Mouse (Mus musculus) midbrain, postnatal 0 days (tissue): ENCODE data around the gene Gdap2. TPM values are rescaled to one million over a fixed set of nuclear protein-coding genes. Genes with fewer than 3 reads are reported as not detected.
A peak's percentile ranks its signal among the peaks of the same experiment; 100 is the strongest.

Experiments used
- ATAC-seq: fragments of 200-750 bp; cut with Nextera tagmentation; 2 replicates; pipeline ENCODE4 v1.8.0; 2017; ENCODE audit warnings: moderate number of reproducible peaks, mild to moderate bottlenecking, moderate TSS enrichment, moderate library complexity; ENCODE audit not compliant: low FRiP score
- DNase-seq: peaks from one replicate; pipeline ENCODE4 v3.0.0-alpha.2; 2015; ENCODE audit warnings: low spot score
- H3K27ac ChIP-seq: fragments of 300-500 bp; sonication (generic); 2 replicates; pipeline ENCODE4 v1.5.1; 2014; ENCODE audit warnings: low read depth, mild to moderate bottlenecking, low read length, mixed read lengths
- H3K27me3 ChIP-seq: fragments of 300-500 bp; sonication (generic); 2 replicates; pipeline ENCODE4 v1.6.1; 2014; ENCODE audit warnings: low read length, control low read depth, mixed read lengths; ENCODE audit not compliant: insufficient read depth
- H3K36me3 ChIP-seq: fragments of 300-500 bp; sonication (generic); 2 replicates; pipeline ENCODE4 v1.6.1; 2014; ENCODE audit warnings: low read length, control low read depth, mixed read lengths; ENCODE audit not compliant: insufficient read depth
- H3K4me1 ChIP-seq: fragments of 300-500 bp; sonication (generic); 2 replicates; pipeline ENCODE4 v1.6.1; 2014; ENCODE audit warnings: mild to moderate bottlenecking, control low read depth, antibody characterized with exemption, low read length, mixed read lengths; ENCODE audit not compliant: insufficient read depth
- H3K4me2 ChIP-seq: fragments of 300-500 bp; sonication (generic); 2 replicates; pipeline ENCODE4 v1.6.1; 2014; ENCODE audit warnings: low read depth, mild to moderate bottlenecking, low read length, mixed read lengths; ENCODE audit not compliant: poor library complexity, severe bottlenecking
- H3K4me3 ChIP-seq: fragments of 300-500 bp; sonication (generic); 2 replicates; pipeline ENCODE4 v1.5.1; 2014; ENCODE audit warnings: low read depth, mild to moderate bottlenecking, low read length, moderate library complexity
- H3K9ac ChIP-seq: fragments of 300-500 bp; sonication (generic); replicated peaks from 2 replicates; pipeline ENCODE4 v1.6.1; 2014; ENCODE audit warnings: mild to moderate bottlenecking, low read length, moderate library complexity, mixed read lengths; ENCODE audit not compliant: poor library complexity, severe bottlenecking
- H3K9me3 ChIP-seq: fragments of 300-500 bp; sonication (generic); 2 replicates; pipeline ENCODE4 v1.6.1; 2016; ENCODE audit warnings: low read length, control low read depth
- CTCF ChIP-seq: IDR thresholded peaks from 2 replicates; pipeline ENCODE4 v1.5.1; 2016; ENCODE audit warnings: antibody characterized with exemption, mild to moderate bottlenecking
- WGBS: fragments of 180-500 bp; shearing (Covaris S2); extraction: QIAGEN DNeasy Blood & Tissue Kit; methylation state at CpG from one replicate; pipeline ENCODE4 v1.1.7; 2014; 5-methylcytosine and 5-hydroxymethylcytosine counted together
- polyA plus RNA-seq: library from polyadenylated mRNA; unstranded; fragments of >200 nt; fragmentation: Nextera tagmentation; extraction: Ambion mirVana; gene quantifications from 2 replicates; pipeline ENCODE4 v1.2.1, GENCODE M21; 2015
- total RNA-seq: library from RNA; depleted of rRNA; stranded (reverse); fragments of >200 nt; gene quantifications from 2 replicates; pipeline ENCODE4 v1.2.3, GENCODE M21; 2014; rRNA removed

Gdap2 gene
- total RNA-seq (33.8 and 47.3 TPM in 2 replicates), polyA plus RNA-seq (21.6 and 24.4 TPM in 2 replicates)

DNA sequence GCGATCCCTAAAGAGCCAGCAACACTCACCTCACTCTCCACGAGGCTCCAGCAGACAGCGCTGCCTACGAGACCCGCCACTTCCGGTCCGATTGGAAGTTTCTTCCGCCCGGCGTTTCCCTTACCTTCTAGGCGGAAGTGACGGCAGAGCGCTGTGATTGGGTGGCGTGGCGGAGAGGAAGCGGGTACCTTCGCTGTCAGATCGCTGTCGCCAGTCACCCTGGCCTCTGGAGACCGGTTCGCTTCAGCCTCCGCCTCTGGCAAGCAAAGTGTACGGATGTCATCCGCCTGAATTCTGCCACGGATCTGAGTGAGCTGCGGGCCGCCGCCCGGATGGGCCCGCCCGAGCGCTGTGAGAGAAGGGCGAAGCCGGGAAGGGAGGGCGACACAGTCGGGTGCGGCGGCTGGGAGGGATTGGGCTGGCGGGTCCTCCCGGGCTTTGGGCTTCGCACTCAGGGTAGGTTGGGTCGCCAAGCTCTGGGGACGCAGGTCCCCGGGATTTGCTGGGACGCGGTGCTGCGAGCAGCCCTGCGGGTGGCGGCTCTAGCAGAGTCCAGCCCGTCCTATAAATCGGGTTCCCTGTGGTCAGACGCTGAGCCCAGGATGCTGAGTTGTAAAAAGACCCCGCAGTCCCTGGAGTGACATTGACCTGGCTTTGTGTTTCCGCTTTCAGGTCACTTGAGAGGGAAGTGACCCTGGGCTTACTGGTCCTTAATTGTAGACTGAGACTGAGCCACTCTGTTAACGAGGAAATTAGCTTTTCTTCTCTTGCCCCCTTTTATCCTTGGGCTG, at the start of gene Gdap2, which contains the start of gene Wdr3:
Gene Gdap2 (plus strand): TSS at position 67 of the 791 bp plus-strand sequence.
Gene Wdr3 (minus strand): TSS at position 93 of the 791 bp plus-strand sequence.
- peaks cover 12% of the 10 kb centered on the region for H3K36me3 ChIP-seq
- no peaks in the 10 kb centered on the region for H3K9me3 ChIP-seq
- H3K27me3 ChIP-seq = no peaks in the 10 kb centered on the region
- under 1% methylated on average over 55 of the region's 55 CpGs for WGBS
- H3K4me1 ChIP-seq = peaks cover 4% of the 10 kb centered on the region
- H3K4me3 ChIP-seq = peak within 1 kb of the TSS; percentile 65
- ATAC-seq (peak; percentile 99), DNase-seq (peak; percentile 98)
- peak within 1 kb of the TSS; percentile 80 for H3K4me2 ChIP-seq
- peak within 1 kb of the TSS; percentile 75 for H3K27ac ChIP-seq
- peak within 1 kb of the TSS; percentile 86 for H3K9ac ChIP-seq
- no peak for TF ChIP-seq CTCF

GRCm38 (mm10) chr3:100118681-100119080, 43.5 kb upstream of the Gdap2 start:
- Histone ChIP-seq H3K9ac (no peak overlapping the region), H3K27me3 (no peaks in the 10 kb centered on the region), H3K36me3 (no peaks in the 10 kb centered on the region), H3K4me1 (no peaks in the 10 kb centered on the region), H3K27ac (no peak overlapping the region), H3K4me2 (no peak overlapping the region), H3K4me3 (no peak overlapping the region), H3K9me3 (no peaks in the 10 kb centered on the region)
- 76% methylated on average over 2 of the region's 2 CpGs for WGBS
- no peak for TF ChIP-seq CTCF
- no peak for DNase-seq
- no peak for ATAC-seq

- no peak overlapping the region for H3K4me3 ChIP-seq
- H3K4me1 ChIP-seq = no peaks in the 10 kb centered on the region
- H3K27ac ChIP-seq = no peak overlapping the region
- H3K4me2 ChIP-seq = no peak overlapping the region
- H3K36me3 ChIP-seq = no peaks in the 10 kb centered on the region
- 65% methylated on average over 2 of the region's 2 CpGs for WGBS
- no peak overlapping the region for H3K9ac ChIP-seq
- no peaks in the 10 kb centered on the region for H3K9me3 ChIP-seq
- TF ChIP-seq CTCF = no peak
- DNase-seq = no peak
- H3K27me3 ChIP-seq = no peaks in the 10 kb centered on the region
- no peak for ATAC-seq
These were observed 40.2 kb upstream of the Gdap2 start for GRCm38 (mm10) chr3:100121961-100122360.

- WGBS = 59% methylated on average over 1 of the region's 1 CpGs
- Histone ChIP-seq H3K4me3 (no peak overlapping the region), H3K9me3 (no peaks in the 10 kb centered on the region), H3K27me3 (no peaks in the 10 kb centered on the region), H3K36me3 (no peaks in the 10 kb centered on the region), H3K4me2 (no peak overlapping the region), H3K9ac (no peak overlapping the region), H3K27ac (no peak overlapping the region), H3K4me1 (no peaks in the 10 kb centered on the region)
- TF ChIP-seq CTCF = peak; percentile 37
- DNase-seq = no peak
- no peak for ATAC-seq
These were observed 39.7 kb upstream of the Gdap2 start for GRCm38 (mm10) chr3:100122445-100122844.

GRCm38 (mm10) chr3:100160682-100161445, 1.3 kb upstream of the Gdap2 start:
- Histone ChIP-seq H3K27me3 (no peaks in the 10 kb centered on the region), H3K4me1 (peaks cover 4% of the 10 kb centered on the region), H3K27ac (no peak overlapping the region), H3K36me3 (peaks cover 27% of the 10 kb centered on the region), H3K9me3 (no peaks in the 10 kb centered on the region), H3K9ac (peak overlapping the region; percentile 52; the same call in 1 of the 2 replicates), H3K4me2 (peak overlapping the region; percentile 80), H3K4me3 (peak overlapping the region; percentile 65; the same call in 1 of the 2 replicates)
- DNase-seq (no peak), ATAC-seq (no peak)
- TF ChIP-seq CTCF = no peak
- WGBS = 85% methylated on average over 15 of the region's 15 CpGs
